Mouse (Mus musculus) forebrain, embryonic 15.5 days (tissue): ENCODE data around the gene Agbl1. TPM values are rescaled to one million over a fixed set of nuclear protein-coding genes. Genes with fewer than 3 reads are reported as not detected.

Experiments used
- ATAC-seq: fragments of 200-750 bp; cut with Nextera tagmentation; replicated peaks from 2 replicates; pipeline ENCODE4 v1.8.0; 2017; ENCODE audit warnings: mild to moderate bottlenecking, moderate TSS enrichment, moderate library complexity
- H3K27ac ChIP-seq: fragments of 300-500 bp; sonication (generic); replicated peaks from 2 replicates; pipeline ENCODE4 v1.5.1; 2015; ENCODE audit warnings: mild to moderate bottlenecking, inconsistent platforms
- H3K27me3 ChIP-seq: fragments of 300-500 bp; sonication (generic); 2 replicates; pipeline ENCODE4 v1.6.1; 2015; ENCODE audit warnings: inconsistent platforms
- H3K36me3 ChIP-seq: fragments of 300-500 bp; sonication (generic); 2 replicates; pipeline ENCODE4 v1.6.1; 2015; ENCODE audit warnings: mild to moderate bottlenecking, inconsistent platforms
- H3K4me1 ChIP-seq: fragments of 300-500 bp; sonication (generic); 2 replicates; pipeline ENCODE4 v1.6.1; 2015; ENCODE audit warnings: inconsistent platforms
- H3K4me2 ChIP-seq: fragments of 300-500 bp; sonication (generic); replicated peaks from 2 replicates; pipeline ENCODE4 v1.6.1; 2015; ENCODE audit warnings: mild to moderate bottlenecking, inconsistent platforms
- H3K4me3 ChIP-seq: fragments of 300-500 bp; sonication (generic); 2 replicates; pipeline ENCODE4 v1.5.1; 2015; ENCODE audit warnings: mild to moderate bottlenecking, inconsistent platforms
- H3K9ac ChIP-seq: fragments of 300-500 bp; sonication (generic); replicated peaks from 2 replicates; pipeline ENCODE4 v1.6.1; 2015; ENCODE audit warnings: mild to moderate bottlenecking, inconsistent platforms
- H3K9me3 ChIP-seq: fragments of 300-500 bp; sonication (generic); 2 replicates; pipeline ENCODE4 v1.6.1; 2016; ENCODE audit warnings: inconsistent platforms
- WGBS: fragments of 180-500 bp; shearing (Covaris S2); methylation state at CpG from one replicate; pipeline ENCODE4 v1.1.7; 2015; ENCODE audit warnings: mixed read lengths; 5-methylcytosine and 5-hydroxymethylcytosine counted together
- polyA plus RNA-seq: library from polyadenylated mRNA; unstranded; fragments of >200 nt; fragmentation: Nextera tagmentation; extraction: Ambion mirVana; gene quantifications from 2 replicates; pipeline ENCODE4 v1.2.1, GENCODE M21; 2015

The Agbl1 gene
- polyA plus RNA-seq, 1 experiment from 2014 or later = 0.20 TPM

DNA sequence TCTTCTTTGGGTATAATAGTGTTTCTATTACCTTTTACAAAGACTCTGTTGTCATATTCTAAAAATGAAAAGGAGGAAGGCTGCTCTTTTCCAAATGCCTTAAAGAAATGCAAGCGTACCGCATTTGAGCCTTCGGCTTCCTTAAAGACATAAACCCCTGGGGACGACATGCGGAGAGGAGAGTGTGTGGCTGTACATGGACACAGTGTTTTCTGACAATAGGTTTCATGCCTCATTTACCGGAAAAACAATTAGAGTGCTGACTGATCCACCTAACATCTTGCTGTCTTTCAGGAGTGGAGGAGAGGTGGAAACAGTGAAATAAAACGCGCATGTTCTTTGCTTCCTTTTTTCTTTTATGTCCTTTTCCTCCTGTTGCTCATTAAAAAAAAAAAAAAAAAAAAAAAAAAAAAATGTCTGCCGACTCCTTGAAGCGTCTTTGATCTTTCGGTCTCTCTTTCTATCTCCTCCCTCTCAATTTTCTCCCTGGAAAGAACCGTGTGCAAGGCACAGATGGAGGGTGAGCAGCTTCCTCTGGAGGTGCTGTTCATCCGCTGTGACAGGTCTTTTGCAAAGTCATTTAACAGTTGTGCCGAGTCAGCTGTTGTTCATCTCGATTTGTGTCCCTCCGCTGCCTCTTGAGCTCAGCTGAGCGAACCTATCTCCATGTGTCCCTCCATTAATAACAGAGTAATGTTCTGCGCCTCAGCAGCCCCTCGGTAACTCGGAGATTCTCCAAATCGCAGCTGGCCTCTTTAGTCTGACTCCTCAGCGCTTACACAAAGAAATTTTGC, 659.9 kb downstream of the Agbl1 start:
- H3K36me3 ChIP-seq = no peaks in the 10 kb centered on the region
- WGBS = 29% methylated on average over 22 of the region's 22 CpGs
- peak; percentile 48; the same call in 1 of the 2 replicates for ATAC-seq
- peak overlapping the region; percentile 24 for H3K4me3 ChIP-seq
- H3K27ac ChIP-seq = no peak overlapping the region
- H3K4me1 ChIP-seq = peaks cover 3% of the 10 kb centered on the region
- H3K9me3 ChIP-seq = no peaks in the 10 kb centered on the region
- peak overlapping the region; percentile 41 for H3K4me2 ChIP-seq
- H3K27me3 ChIP-seq = no peaks in the 10 kb centered on the region
- H3K9ac ChIP-seq = no peak overlapping the region; the same call in 1 of the 2 replicates

DNA sequence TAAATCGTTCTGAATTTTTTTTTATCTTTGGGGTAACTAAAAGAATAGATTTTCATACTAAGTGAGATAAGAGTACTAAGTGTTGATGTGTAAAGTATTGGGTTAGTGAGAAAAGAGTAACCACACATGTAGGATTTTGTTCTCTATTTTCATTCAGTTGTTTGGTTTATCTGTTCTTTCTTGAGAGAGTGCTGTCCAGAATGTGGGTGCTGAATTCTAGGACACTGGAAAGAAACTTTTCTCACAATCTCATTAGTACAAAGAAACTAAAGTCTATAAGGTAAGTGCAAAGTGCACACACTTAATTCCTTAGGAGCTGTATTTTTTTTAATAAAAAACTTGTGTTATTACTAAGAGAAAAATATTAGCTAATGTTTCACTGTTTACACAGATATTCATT, 674.4 kb downstream of the Agbl1 start:
- Histone ChIP-seq H3K9me3 (no peaks in the 10 kb centered on the region), H3K36me3 (no peaks in the 10 kb centered on the region), H3K4me2 (no peak overlapping the region), H3K27ac (no peak overlapping the region), H3K27me3 (no peaks in the 10 kb centered on the region), H3K4me3 (no peak overlapping the region), H3K4me1 (no peaks in the 10 kb centered on the region), H3K9ac (no peak overlapping the region)
- 85% methylated on average over 1 of the region's 1 CpGs for WGBS
- no peak for ATAC-seq

DNA sequence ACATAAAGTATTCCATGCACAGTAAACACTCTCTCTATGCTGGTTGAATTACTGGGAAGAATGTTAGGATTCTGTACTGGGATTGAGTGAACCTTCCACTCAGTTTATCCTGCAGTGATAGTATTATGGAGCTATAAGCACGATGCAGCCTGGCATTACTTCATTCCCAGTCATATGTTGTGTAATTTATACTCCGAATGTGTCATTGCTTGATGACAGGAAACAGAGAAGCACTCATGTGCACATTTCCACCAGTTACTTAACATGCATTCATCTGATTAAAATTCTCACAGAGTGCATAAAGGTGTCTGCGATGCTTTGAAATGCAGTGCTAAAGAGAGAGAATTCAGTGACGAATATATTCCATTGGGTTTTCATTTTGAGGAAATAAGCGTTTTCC, 682.0 kb downstream of the Agbl1 start:
- ATAC-seq = peak; percentile 81
- Histone ChIP-seq H3K9ac (no peak overlapping the region), H3K4me1 (no peaks in the 10 kb centered on the region), H3K4me3 (no peak overlapping the region), H3K27me3 (no peaks in the 10 kb centered on the region), H3K9me3 (no peaks in the 10 kb centered on the region), H3K36me3 (no peaks in the 10 kb centered on the region), H3K4me2 (no peak overlapping the region), H3K27ac (no peak overlapping the region)
- 67% methylated on average over 5 of the region's 5 CpGs for WGBS

DNA sequence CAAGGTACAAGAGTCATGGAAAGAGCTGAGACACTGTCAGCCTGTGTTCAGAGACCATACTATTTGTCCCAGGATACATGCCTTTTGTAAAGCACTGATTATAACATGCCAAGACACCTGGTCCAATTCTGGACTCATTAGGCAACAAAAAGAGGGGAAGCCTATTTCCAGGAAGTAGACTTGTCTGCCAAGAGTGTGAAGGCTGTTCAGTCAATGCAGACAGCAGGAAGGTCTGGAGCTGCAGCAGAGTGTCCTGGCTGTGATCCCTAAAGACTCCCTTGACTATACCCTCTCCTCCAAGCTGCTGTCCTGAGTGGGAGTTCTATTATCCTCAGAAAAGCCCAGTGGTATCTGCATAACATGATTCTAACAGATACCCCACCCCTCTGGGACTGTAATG, 689.2 kb downstream of the Agbl1 start:
- Histone ChIP-seq H3K4me1 (no peaks in the 10 kb centered on the region), H3K36me3 (no peaks in the 10 kb centered on the region), H3K4me3 (no peak overlapping the region), H3K9me3 (no peaks in the 10 kb centered on the region), H3K4me2 (no peak overlapping the region), H3K27me3 (no peaks in the 10 kb centered on the region), H3K27ac (no peak overlapping the region), H3K9ac (no peak overlapping the region)
- 0 out of 2 replicates have a peak, but pooled peaks have one; percentile 41 for ATAC-seq

DNA sequence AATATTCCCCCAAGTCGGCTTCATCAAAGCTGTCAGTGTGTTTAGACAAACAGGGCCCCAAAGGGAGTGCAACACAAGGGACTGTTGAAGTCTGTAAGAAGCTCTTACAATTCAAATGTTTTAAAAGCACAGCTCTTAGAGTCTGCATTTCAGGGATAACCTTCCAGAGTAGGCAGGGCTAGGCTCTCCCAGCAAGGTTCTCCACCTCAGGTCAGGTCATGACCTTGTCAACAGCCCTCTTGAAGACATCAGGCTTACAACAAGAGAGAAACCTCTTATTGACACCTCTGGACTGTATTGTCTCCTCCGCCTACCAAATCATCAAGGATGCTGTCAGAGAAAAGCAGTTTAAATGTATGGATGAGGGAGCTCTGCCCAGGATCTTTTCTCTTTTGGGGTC, 692.0 kb downstream of the Agbl1 start:
- Histone ChIP-seq H3K9ac (no peak overlapping the region), H3K27ac (no peak overlapping the region), H3K36me3 (no peaks in the 10 kb centered on the region), H3K4me2 (no peak overlapping the region), H3K27me3 (no peaks in the 10 kb centered on the region), H3K9me3 (no peaks in the 10 kb centered on the region), H3K4me1 (no peaks in the 10 kb centered on the region), H3K4me3 (no peak overlapping the region)
- no peak for ATAC-seq
- WGBS = 61% methylated on average over 2 of the region's 2 CpGs

DNA sequence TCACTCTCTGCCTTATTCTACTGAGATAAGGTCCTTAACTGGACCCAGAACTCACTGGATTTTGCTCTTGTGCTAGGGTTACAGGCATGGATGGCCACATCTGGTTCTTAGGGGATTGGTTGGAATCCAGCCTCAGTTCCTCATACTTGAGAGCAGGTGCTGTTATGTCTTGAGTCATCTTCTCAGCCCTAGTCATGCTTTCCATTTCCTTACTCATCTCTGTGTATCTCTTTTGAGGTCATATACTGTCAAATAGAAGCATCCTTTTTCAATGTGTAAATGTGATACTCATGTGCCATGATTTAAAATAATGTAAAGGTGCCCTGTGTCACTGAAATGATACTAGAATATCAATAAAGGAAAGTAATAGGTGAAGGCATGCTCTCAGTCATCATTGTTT, 705.5 kb downstream of the Agbl1 start:
- Histone ChIP-seq H3K4me1 (no peaks in the 10 kb centered on the region), H3K4me3 (no peak overlapping the region), H3K9ac (no peak overlapping the region), H3K27ac (no peak overlapping the region), H3K4me2 (no peak overlapping the region), H3K36me3 (no peaks in the 10 kb centered on the region), H3K9me3 (no peaks in the 10 kb centered on the region), H3K27me3 (no peaks in the 10 kb centered on the region)
- no peak for ATAC-seq

DNA sequence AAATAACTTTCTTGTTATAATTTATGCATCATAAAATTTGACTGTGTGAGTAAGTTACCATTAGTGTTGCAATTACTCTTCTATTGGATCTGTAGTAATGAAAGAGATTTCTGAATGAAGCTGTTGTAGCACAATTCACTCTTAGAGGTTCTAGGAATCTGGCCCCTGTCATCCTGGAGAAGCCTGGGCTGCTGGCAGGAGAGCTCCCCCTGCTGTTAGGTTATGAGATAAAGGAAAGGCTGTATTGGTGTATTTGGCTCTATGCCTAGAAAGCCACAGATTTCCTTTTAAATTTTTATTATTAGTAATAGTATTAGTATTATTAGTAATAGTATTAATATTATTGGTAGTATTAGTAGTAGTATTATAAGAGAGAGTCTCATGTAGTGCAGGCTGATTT, 711.8 kb downstream of the Agbl1 start:
- Histone ChIP-seq H3K27ac (no peak overlapping the region), H3K4me1 (no peaks in the 10 kb centered on the region), H3K4me3 (no peak overlapping the region), H3K27me3 (no peaks in the 10 kb centered on the region), H3K9me3 (no peaks in the 10 kb centered on the region), H3K36me3 (no peaks in the 10 kb centered on the region), H3K9ac (no peak overlapping the region), H3K4me2 (no peak overlapping the region)
- no peak for ATAC-seq

DNA sequence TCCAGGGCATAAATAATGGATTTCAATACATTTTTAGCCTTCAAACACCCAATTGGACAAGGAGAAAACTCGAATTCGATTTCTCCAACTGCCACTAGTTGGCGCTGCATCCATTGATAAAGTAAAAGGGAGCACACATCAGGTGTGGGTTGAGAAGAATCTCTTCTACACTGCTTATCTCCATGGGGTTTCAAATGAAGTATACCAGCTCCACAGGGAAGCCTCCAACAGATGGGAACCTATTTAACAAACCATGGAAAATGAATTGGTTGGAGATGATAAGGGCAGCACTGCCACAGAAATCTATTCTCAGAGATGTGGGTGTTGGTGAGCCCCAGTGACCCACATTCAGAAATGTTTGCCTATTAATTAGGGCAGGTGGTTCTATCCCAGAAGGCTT, 741.6 kb downstream of the Agbl1 start:
- no peak for ATAC-seq
- Histone ChIP-seq H3K36me3 (no peaks in the 10 kb centered on the region), H3K27ac (no peak overlapping the region), H3K4me3 (no peak overlapping the region), H3K4me1 (no peaks in the 10 kb centered on the region), H3K27me3 (no peaks in the 10 kb centered on the region), H3K9me3 (no peaks in the 10 kb centered on the region), H3K9ac (no peak overlapping the region), H3K4me2 (no peak overlapping the region)
- 21% methylated on average over 3 of the region's 3 CpGs for WGBS

DNA sequence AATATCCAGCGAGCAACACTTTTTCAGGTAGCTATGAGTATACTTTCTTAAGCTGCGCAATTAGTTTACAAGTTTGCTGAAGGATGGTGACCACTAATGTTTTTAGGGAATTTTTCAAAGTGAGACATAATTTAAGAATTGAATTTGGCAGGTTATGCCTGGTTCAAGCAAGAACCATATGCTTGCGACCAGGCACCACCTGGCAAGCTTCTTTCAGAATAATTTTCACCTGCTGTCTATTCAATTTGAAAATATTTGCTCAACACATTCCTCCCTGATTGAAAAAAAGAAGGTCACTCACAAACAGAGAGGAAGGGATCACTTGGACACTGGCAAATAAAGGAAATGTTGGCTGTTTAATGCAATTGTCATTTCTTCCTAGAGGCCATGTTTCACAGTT, 779.9 kb downstream of the Agbl1 start:
- no peaks in the 10 kb centered on the region for H3K9me3 ChIP-seq
- H3K9ac ChIP-seq = no peak overlapping the region
- H3K27ac ChIP-seq = no peak overlapping the region
- no peak overlapping the region for H3K4me2 ChIP-seq
- no peaks in the 10 kb centered on the region for H3K36me3 ChIP-seq
- no peak for ATAC-seq
- no peaks in the 10 kb centered on the region for H3K27me3 ChIP-seq
- 89% methylated on average over 3 of the region's 3 CpGs for WGBS
- H3K4me1 ChIP-seq = no peaks in the 10 kb centered on the region
- H3K4me3 ChIP-seq = no peak overlapping the region

DNA sequence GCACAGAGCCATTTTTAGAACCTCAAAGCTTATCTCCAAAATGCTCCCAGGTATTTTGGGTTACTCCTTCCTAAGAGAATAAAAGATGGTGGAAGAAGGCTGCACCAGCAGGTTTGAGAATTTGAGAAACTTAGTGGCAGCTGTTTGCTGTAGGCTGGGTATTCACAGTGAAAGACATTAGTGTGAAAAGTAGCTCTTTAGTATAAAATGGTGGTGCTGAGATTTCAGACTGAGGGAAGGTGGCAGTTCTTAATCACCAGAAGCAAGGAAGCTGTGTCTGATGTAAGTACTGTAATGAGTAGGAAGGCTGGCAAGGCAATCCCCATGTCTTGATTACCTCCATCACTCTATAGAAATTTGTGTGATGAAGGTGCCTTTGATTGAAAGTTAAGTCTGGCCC, 799.3 kb downstream of the Agbl1 start:
- ATAC-seq = no peak
- no peak overlapping the region for H3K4me2 ChIP-seq

DNA sequence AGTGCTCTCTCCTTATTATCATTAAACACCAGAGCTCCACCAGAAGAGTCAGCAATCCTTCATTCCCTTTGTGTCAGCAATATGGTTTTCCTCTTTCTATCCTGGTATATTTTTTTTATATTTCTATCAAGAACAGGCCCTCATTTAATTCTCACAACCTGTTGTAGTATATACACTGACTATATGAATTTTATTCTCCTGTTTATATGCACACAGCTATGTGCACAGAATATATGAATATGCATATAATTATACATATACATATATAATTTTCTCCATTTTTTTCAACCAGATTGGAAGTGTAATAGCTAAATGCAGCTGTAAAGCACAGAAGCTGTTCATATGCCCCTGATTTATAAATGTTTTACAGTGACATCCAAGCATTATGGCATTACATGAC, 846.3 kb downstream of the Agbl1 start:
- 0 out of 2 replicates have a peak, but pooled peaks have one; percentile 41 for ATAC-seq
- Histone ChIP-seq H3K27me3 (no peaks in the 10 kb centered on the region), H3K4me3 (no peak overlapping the region), H3K4me1 (no peaks in the 10 kb centered on the region), H3K27ac (no peak overlapping the region), H3K36me3 (no peaks in the 10 kb centered on the region), H3K9me3 (no peaks in the 10 kb centered on the region), H3K4me2 (no peak overlapping the region), H3K9ac (no peak overlapping the region)

More for the DNA sequence above, 799.3 kb downstream of the Agbl1 start:
- H3K36me3 ChIP-seq = no peaks in the 10 kb centered on the region
- no peaks in the 10 kb centered on the region for H3K27me3 ChIP-seq
- H3K27ac ChIP-seq = no peak overlapping the region
- H3K9ac ChIP-seq = no peak overlapping the region
- H3K9me3 ChIP-seq = no peaks in the 10 kb centered on the region
- H3K4me3 ChIP-seq = no peak overlapping the region
- H3K4me1 ChIP-seq = no peaks in the 10 kb centered on the region

DNA sequence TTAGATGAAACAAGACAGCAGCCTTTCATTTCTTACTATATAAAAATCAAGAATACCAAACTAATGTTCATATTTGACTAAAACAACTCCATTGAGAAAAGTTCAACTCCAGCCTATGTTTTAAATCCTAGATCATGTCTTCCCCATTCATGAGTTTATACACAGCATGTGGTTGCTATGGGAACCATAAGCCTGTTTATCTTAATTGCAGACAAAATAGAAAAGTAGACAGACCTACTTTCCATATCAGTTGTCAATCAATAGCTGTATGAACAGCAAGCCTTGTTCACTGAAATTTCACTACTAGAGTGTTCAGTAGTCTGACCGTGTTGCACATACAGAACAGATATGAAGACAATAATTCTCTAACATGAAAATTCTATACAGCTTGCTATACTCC, 857.6 kb downstream of the Agbl1 start:
- Histone ChIP-seq H3K4me1 (peaks cover 7% of the 10 kb centered on the region; the same call in 1 of the 2 replicates), H3K27ac (no peak overlapping the region), H3K27me3 (no peaks in the 10 kb centered on the region), H3K4me3 (no peak overlapping the region), H3K9ac (no peak overlapping the region), H3K4me2 (no peak overlapping the region), H3K36me3 (no peaks in the 10 kb centered on the region), H3K9me3 (no peaks in the 10 kb centered on the region)
- WGBS = 28% methylated on average over 1 of the region's 1 CpGs
- no peak for ATAC-seq

DNA sequence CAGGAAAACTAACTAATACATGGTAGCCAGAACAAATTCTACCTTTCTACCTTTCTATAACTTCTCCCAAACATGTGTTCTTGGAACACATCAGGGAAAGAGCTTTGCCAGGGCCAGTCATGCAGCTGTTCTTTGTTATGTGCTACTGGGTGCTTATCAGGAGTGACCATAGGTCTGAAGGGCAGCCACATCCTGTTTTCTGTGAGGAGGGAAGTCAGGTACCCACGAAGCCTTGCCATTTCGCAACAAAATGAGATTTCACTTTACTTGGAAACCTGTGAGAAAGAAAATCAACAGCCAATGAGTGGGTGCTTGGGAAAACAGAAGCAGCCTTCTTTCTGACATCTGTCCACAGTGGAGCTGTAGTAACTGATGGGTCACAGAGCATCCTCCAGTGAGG, 865.5 kb downstream of the Agbl1 start:
- Histone ChIP-seq H3K36me3 (no peaks in the 10 kb centered on the region), H3K27me3 (no peaks in the 10 kb centered on the region), H3K27ac (no peak overlapping the region), H3K9ac (no peak overlapping the region), H3K4me1 (no peaks in the 10 kb centered on the region), H3K9me3 (no peaks in the 10 kb centered on the region), H3K4me2 (no peak overlapping the region), H3K4me3 (no peak overlapping the region)
- 91% methylated on average over 2 of the region's 2 CpGs for WGBS
- ATAC-seq = no peak
